Mouse (Mus musculus) heart, adult 2 months (tissue): Measurements from ENCODE around the gene Rnf38.

Experiments
- CTCF ChIP-seq: fragments of 200-600 bp; IDR thresholded peaks from 2 replicates; pipeline ENCODE4 v1.8.1; 2022; ENCODE audit warnings: antibody characterized with exemption, mild to moderate bottlenecking, moderate library complexity
- POLR2A ChIP-seq: fragments of 200-500 bp; IDR thresholded peaks from 2 replicates; pipeline ENCODE4 v1.6.1; 2011; ENCODE audit warnings: mild to moderate bottlenecking, low read depth, low read length, control low read depth; ENCODE audit not compliant: insufficient read depth

GRCm38 (mm10) chr4:44103620-44104019, 130.0 kb downstream of the Rnf38 start:
- TF ChIP-seq POLR2A: no peak
- TF ChIP-seq CTCF: no peak
